Mouse (Mus musculus): ENCODE results near the gene Pgf.

GRCm38 (mm10) chr12:85199954-85200353 is 22.4 kb upstream of the Pgf start:
- TF ChIP-seq CTCF (IDR thresholded peaks at IDR 0.05; ENCODE audit: low read depth) (no peak), EP300 (IDR thresholded peaks at IDR 0.05; ENCODE audit: low read depth) (no peak)
